Mouse (Mus musculus) MEL (cell line): Measurements from ENCODE around the gene Lrig2. TPM values are rescaled to one million over a fixed set of nuclear protein-coding genes. Genes with fewer than 3 reads are reported as not detected.

ENCODE experiments used
- DNase-seq: peaks from one replicate; pipeline ENCODE4 v3.0.0; 2011; ENCODE audit warnings: low read depth, low spot score
- H3K27ac ChIP-seq: 2 replicates; pipeline ENCODE4 v1.5.1; 2012; ENCODE audit warnings: low read depth, mild to moderate bottlenecking, control low read depth, low read length, moderate library complexity; ENCODE audit not compliant: control insufficient read depth
- H3K27me3 ChIP-seq, 2 experiments: fragments of 150-350 bp in 1 of 2; sonication (generic) in 1 of 2; 2 replicates each; pipeline ENCODE4 v1.6.1; 2012; ENCODE audit warnings: low read length in 2 of 2, mild to moderate bottlenecking in 2 of 2, improper control_type of control experiment in 1 of 2, moderate library complexity in 1 of 2; ENCODE audit not compliant: insufficient read depth in 2 of 2, control insufficient read depth in 1 of 2
- H3K36me3 ChIP-seq, 2 experiments: 2 replicates each; pipeline ENCODE4 v1.6.1; 2012 to 2014; ENCODE audit warnings: low read length in 2 of 2, improper control_type of control experiment in 1 of 2, inconsistent platforms in 1 of 2, mild to moderate bottlenecking in 1 of 2; ENCODE audit not compliant: insufficient read depth in 2 of 2, control insufficient read depth in 1 of 2
- H3K4me1 ChIP-seq, 2 experiments: fragments of 150-350 bp in 1 of 2; sonication (generic) in 1 of 2; 2 replicates each; pipeline ENCODE4 v1.6.1; 2012; ENCODE audit warnings: low read length in 2 of 2, improper control_type of control experiment in 1 of 2, mild to moderate bottlenecking in 1 of 2; ENCODE audit not compliant: insufficient read depth in 2 of 2, control insufficient read depth in 1 of 2
- H3K4me3 ChIP-seq, 2 experiments: fragments of 150-350 bp in 1 of 2; sonication (generic) in 1 of 2; 2 replicates each; pipeline ENCODE4 v1.5.1; 2012; ENCODE audit warnings: low read depth in 2 of 2, low read length in 2 of 2, mild to moderate bottlenecking in 2 of 2, moderate library complexity in 2 of 2, control low read depth in 1 of 2, improper control_type of control experiment in 1 of 2; ENCODE audit not compliant: control insufficient read depth in 1 of 2, insufficient read depth in 1 of 2
- H3K79me2 ChIP-seq: 2 replicates; pipeline ENCODE4 v1.6.1; 2012; ENCODE audit warnings: mild to moderate bottlenecking, low read length, moderate library complexity; ENCODE audit not compliant: control insufficient read depth, poor library complexity, insufficient read depth
- H3K9ac ChIP-seq: 2 replicates; pipeline ENCODE4 v1.6.1; 2012; ENCODE audit warnings: low read depth, mild to moderate bottlenecking, control low read depth, low read length, moderate library complexity; ENCODE audit not compliant: control insufficient read depth, poor library complexity, severe bottlenecking
- H3K9me3 ChIP-seq: fragments of 150-350 bp; sonication (generic); replicated peaks from 2 replicates; pipeline ENCODE4 v1.6.1; 2012; ENCODE audit warnings: mild to moderate bottlenecking, low read length, improper control_type of control experiment, moderate library complexity; ENCODE audit not compliant: insufficient read depth
- CHD2 ChIP-seq: IDR thresholded peaks from 2 replicates; pipeline ENCODE4 v1.6.1; 2011; ENCODE audit warnings: low read length, improper control_type of control experiment
- CTCF ChIP-seq, 3 experiments: IDR thresholded peaks in 2 of 3; conservative IDR thresholded peaks in 1 of 3; 2 replicates each; pipeline ENCODE4 v1.5.1; 2011 to 2012; ENCODE audit warnings: low read length in 3 of 3, low read depth in 2 of 3, mild to moderate bottlenecking in 2 of 3, improper control_type of control experiment in 1 of 3, inconsistent platforms in 1 of 3, mixed read lengths in 1 of 3, moderate library complexity in 1 of 3; ENCODE audit not compliant: control insufficient read depth in 1 of 3, insufficient read depth in 1 of 3, poor library complexity in 1 of 3, severe bottlenecking in 1 of 3
- GATA1 ChIP-seq: IDR thresholded peaks from 2 replicates; pipeline ENCODE4 v1.6.1; 2011; ENCODE audit warnings: low read depth, low read length, improper control_type of control experiment
- HCFC1 ChIP-seq: IDR thresholded peaks from 2 replicates; pipeline ENCODE4 v1.6.1; 2012; ENCODE audit warnings: low read depth, mild to moderate bottlenecking, inconsistent platforms, low read length, improper control_type of control experiment, moderate library complexity
- JUND ChIP-seq: IDR thresholded peaks from 2 replicates; pipeline ENCODE4 v1.6.1; 2011; ENCODE audit warnings: low read depth, mild to moderate bottlenecking, improper control_type of control experiment, low read length
- KAT2A ChIP-seq: conservative IDR thresholded peaks from 2 replicates; pipeline ENCODE4 v1.6.1; 2012; ENCODE audit warnings: low read depth, low read length, improper control_type of control experiment, inconsistent platforms
- MAZ ChIP-seq: IDR thresholded peaks from 2 replicates; pipeline ENCODE4 v1.6.1; 2012; ENCODE audit warnings: low read depth, mild to moderate bottlenecking, inconsistent platforms, low read length, improper control_type of control experiment
- MXI1 ChIP-seq: IDR thresholded peaks from 2 replicates; pipeline ENCODE4 v1.6.1; 2011; ENCODE audit warnings: mild to moderate bottlenecking, low read depth, low read length, improper control_type of control experiment
- MYB ChIP-seq: IDR thresholded peaks from 2 replicates; pipeline ENCODE4 v1.6.1; 2011; ENCODE audit warnings: mild to moderate bottlenecking, low read depth, low read length, improper control_type of control experiment
- MYC ChIP-seq: IDR thresholded peaks from 2 replicates; pipeline ENCODE4 v1.6.1; 2011; ENCODE audit warnings: low read depth, mild to moderate bottlenecking, low read length, improper control_type of control experiment, moderate library complexity
- NELFE ChIP-seq: IDR thresholded peaks from 2 replicates; pipeline ENCODE4 v1.6.1; 2011; ENCODE audit warnings: low read depth, low read length, improper control_type of control experiment
- NRF1 ChIP-seq: IDR thresholded peaks from 2 replicates; pipeline ENCODE4 v1.6.1; 2014; ENCODE audit warnings: low read depth, mild to moderate bottlenecking, inconsistent platforms, low read length, improper control_type of control experiment, moderate library complexity; ENCODE audit not compliant: poor library complexity, insufficient read depth, severe bottlenecking
- RCOR1 ChIP-seq: IDR thresholded peaks from 2 replicates; pipeline ENCODE4 v1.6.1; 2012; ENCODE audit warnings: low read depth, mild to moderate bottlenecking, inconsistent platforms, low read length, improper control_type of control experiment
- TAL1 ChIP-seq: IDR thresholded peaks from 2 replicates; pipeline ENCODE4 v1.6.1; 2012; ENCODE audit warnings: mild to moderate bottlenecking, inconsistent platforms, low read length, moderate library complexity, mixed read lengths
- ZMIZ1 ChIP-seq: IDR thresholded peaks from 2 replicates; pipeline ENCODE4 v1.6.1; 2012; ENCODE audit warnings: low read depth, mild to moderate bottlenecking, inconsistent platforms, low read length, improper control_type of control experiment, moderate library complexity
- ZNF384 ChIP-seq: IDR thresholded peaks from 2 replicates; pipeline ENCODE4 v1.6.1; 2012; ENCODE audit warnings: low read depth, mild to moderate bottlenecking, inconsistent platforms, low read length, improper control_type of control experiment
- polyA plus RNA-seq, 2 experiments: library from polyadenylated mRNA; stranded (reverse) in 1 of 2; unstranded in 1 of 2; fragments of >175 nt in 1 of 2; fragments of >200 nt in 1 of 2; gene quantifications; 2 replicates each; pipeline versions ENCODE4 v1.2.1 to v1.2.4; 2012; ENCODE audit warnings: low replicate concordance in 2 of 2, low read depth in 1 of 2; ENCODE audit not compliant: insufficient read length in 2 of 2, insufficient read depth in 1 of 2, missing spikeins in 1 of 2
- total RNA-seq: library from RNA; depleted of rRNA; stranded (reverse); fragments of 300-350 nt; gene quantifications from 2 replicates; pipeline ENCODE4 v1.2.3, GENCODE M21; 2012

Gene Lrig2
- total and polyA plus RNA-seq, 3 experiments: 4.2 to 4.3 TPM; not detected in 1

GRCm38 (mm10) chr3:104533223-104533622, 21.5 kb upstream of the Lrig2 start:
- Histone ChIP-seq H3K36me3 (no peaks in the 10 kb centered on the region), H3K9me3 (no peaks in the 10 kb centered on the region), H3K79me2 (no peaks in the 10 kb centered on the region), H3K4me3 (no peak overlapping the region), H3K4me1 (no peaks in the 10 kb centered on the region), H3K9ac (no peak overlapping the region), H3K27ac (no peak overlapping the region), H3K27me3 (no peaks in the 10 kb centered on the region)
- DNase-seq: no peak
- TF ChIP-seq JUND (no peak), MYC (no peak), NRF1 (no peak), CHD2 (no peak), ZNF384 (no peak)

- no peaks in the 10 kb centered on the region for H3K27me3 ChIP-seq
- DNase-seq: no peak
- no peak overlapping the region for H3K4me3 ChIP-seq
- H3K27ac ChIP-seq: no peak overlapping the region
- H3K4me1 ChIP-seq: peaks cover 2 to 12% of the 10 kb centered on the region in 2 experiments; a peak in 3 of 4 replicates
- no peak overlapping the region for H3K9ac ChIP-seq
- H3K79me2 ChIP-seq: no peaks in the 10 kb centered on the region
- H3K36me3 ChIP-seq: 0 out of 4 replicates have a peak, but pooled peaks cover 0 to 2% of the 10 kb centered on the region in 2 experiments
- H3K9me3 ChIP-seq: no peaks in the 10 kb centered on the region
- TF ChIP-seq CTCF (IDR thresholded peaks at IDR 0.05 in 2 of 3, conservative IDR thresholded peaks at IDR 0.05 in 1 of 3; ENCODE audit: control insufficient read depth in 1 of 3, insufficient read depth in 1 of 3, low read depth in 2 of 3, low read length in 3 of 3, poor library complexity in 1 of 3, severe bottlenecking in 1 of 3) (no peak), ZMIZ1 (no peak), NELFE (no peak), GATA1 (no peak), TAL1 (no peak), KAT2A (no peak), RCOR1 (no peak), HCFC1 (no peak), MYB (no peak), MAZ (no peak), MXI1 (no peak)
Measured at GRCm38 (mm10) chr3:104526115-104526882, 14.6 kb upstream of the Lrig2 start.
